Mouse (Mus musculus) stomach, embryonic 16.5 days (tissue): ENCODE data around the gene Clec10a. TPM values are rescaled to one million over a fixed set of nuclear protein-coding genes. Genes with fewer than 3 reads are reported as not detected.

ENCODE experiments used
- ATAC-seq: fragments of 200-750 bp; cut with Nextera tagmentation; 2 replicates; pipeline ENCODE4 v1.8.0; 2017; ENCODE audit warnings: moderate number of reproducible peaks, moderate TSS enrichment; ENCODE audit not compliant: insufficient read depth, low FRiP score
- H3K27ac ChIP-seq: fragments of 300-500 bp; sonication (generic); 2 replicates; pipeline ENCODE4 v1.5.1; 2014; ENCODE audit warnings: low read length
- H3K27me3 ChIP-seq: fragments of 300-500 bp; sonication (generic); 2 replicates; pipeline ENCODE4 v1.6.1; 2014; ENCODE audit warnings: low read length, control low read depth, mixed read lengths; ENCODE audit not compliant: control insufficient read depth, insufficient read depth
- H3K36me3 ChIP-seq: fragments of 300-500 bp; sonication (generic); 2 replicates; pipeline ENCODE4 v1.6.1; 2014; ENCODE audit warnings: low read length; ENCODE audit not compliant: control insufficient read depth, insufficient read depth
- H3K4me1 ChIP-seq: fragments of 300-500 bp; sonication (generic); 2 replicates; pipeline ENCODE4 v1.6.1; 2014; ENCODE audit warnings: low read length, control low read depth, mixed read lengths; ENCODE audit not compliant: control insufficient read depth, insufficient read depth
- H3K4me2 ChIP-seq: fragments of 300-500 bp; sonication (generic); 2 replicates; pipeline ENCODE4 v1.6.1; 2014; ENCODE audit warnings: low read depth, low read length, mixed read lengths
- H3K4me3 ChIP-seq: fragments of 300-500 bp; sonication (generic); replicated peaks from 2 replicates; pipeline ENCODE4 v1.5.1; 2014; ENCODE audit warnings: mild to moderate bottlenecking, low read length
- H3K9ac ChIP-seq: fragments of 300-500 bp; sonication (generic); 2 replicates; pipeline ENCODE4 v1.6.1; 2014; ENCODE audit warnings: low read length
- H3K9me3 ChIP-seq: fragments of 300-500 bp; sonication (generic); replicated peaks from 2 replicates; pipeline ENCODE4 v1.6.1; 2016; ENCODE audit warnings: low read length, control low read depth; ENCODE audit not compliant: control insufficient read depth
- WGBS: fragments of 180-500 bp; shearing (Covaris S2); extraction: QIAGEN DNeasy Blood & Tissue Kit; methylation state at CpG from one replicate; pipeline ENCODE4 v1.1.7; 2014; 5-methylcytosine and 5-hydroxymethylcytosine counted together
- polyA plus RNA-seq: library from polyadenylated mRNA; unstranded; fragments of >200 nt; fragmentation: Nextera tagmentation; extraction: Ambion mirVana; gene quantifications from 2 replicates; pipeline ENCODE4 v1.2.1, GENCODE M21; 2015

The Clec10a gene
- polyA plus RNA-seq, 1 experiment from 2014 or later: 1.3 TPM

GRCm38 (mm10) chr11:70177647-70178046 lies 21.6 kb downstream of the Clec10a start:
- no peaks in the 10 kb centered on the region for H3K9me3 ChIP-seq
- ATAC-seq: no peak
- 75% methylated on average over 8 of the region's 8 CpGs for WGBS
- no peak overlapping the region for H3K4me3 ChIP-seq
- H3K4me1 ChIP-seq: no peaks in the 10 kb centered on the region
- no peak overlapping the region for H3K9ac ChIP-seq
- no peak overlapping the region for H3K4me2 ChIP-seq
- H3K27ac ChIP-seq: no peak overlapping the region
- no peaks in the 10 kb centered on the region for H3K36me3 ChIP-seq
- H3K27me3 ChIP-seq: no peaks in the 10 kb centered on the region

DNA sequence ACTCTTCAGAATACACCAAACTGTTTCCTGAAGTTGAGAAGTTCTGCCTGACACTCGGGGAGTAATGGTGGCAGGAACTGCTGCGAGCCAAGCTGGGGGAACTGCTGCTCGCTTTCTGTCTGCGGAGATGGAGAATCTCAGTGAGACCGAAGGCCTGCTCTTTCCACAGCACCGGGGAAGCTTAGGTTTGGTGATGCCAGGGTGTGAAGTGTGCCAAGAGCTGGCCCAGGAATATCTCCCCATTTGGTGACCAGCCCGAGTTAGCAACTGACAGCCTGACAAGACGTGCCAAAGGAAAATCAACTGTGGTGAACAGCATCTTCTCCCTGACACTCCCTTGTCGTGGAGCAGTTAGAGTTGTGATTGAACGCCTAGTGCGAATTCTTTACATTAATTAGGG lies 22.3 kb downstream of the Clec10a start:
- Histone ChIP-seq H3K4me3 (no peak overlapping the region), H3K27me3 (no peaks in the 10 kb centered on the region), H3K4me1 (no peaks in the 10 kb centered on the region), H3K9me3 (no peaks in the 10 kb centered on the region), H3K4me2 (no peak overlapping the region), H3K9ac (no peak overlapping the region), H3K27ac (no peak overlapping the region), H3K36me3 (no peaks in the 10 kb centered on the region)
- WGBS: 82% methylated on average over 11 of the region's 11 CpGs
- no peak for ATAC-seq

GRCm38 (mm10) chr11:70178756-70179155 lies 22.8 kb downstream of the Clec10a start:
- WGBS: 78% methylated on average over 11 of the region's 11 CpGs
- no peak for ATAC-seq
- H3K27ac ChIP-seq: no peak overlapping the region
- no peak overlapping the region for H3K4me2 ChIP-seq
- no peaks in the 10 kb centered on the region for H3K27me3 ChIP-seq
- H3K4me1 ChIP-seq: no peaks in the 10 kb centered on the region
- no peak overlapping the region for H3K4me3 ChIP-seq
- H3K9ac ChIP-seq: no peak overlapping the region
- H3K36me3 ChIP-seq: no peaks in the 10 kb centered on the region
- no peaks in the 10 kb centered on the region for H3K9me3 ChIP-seq

DNA sequence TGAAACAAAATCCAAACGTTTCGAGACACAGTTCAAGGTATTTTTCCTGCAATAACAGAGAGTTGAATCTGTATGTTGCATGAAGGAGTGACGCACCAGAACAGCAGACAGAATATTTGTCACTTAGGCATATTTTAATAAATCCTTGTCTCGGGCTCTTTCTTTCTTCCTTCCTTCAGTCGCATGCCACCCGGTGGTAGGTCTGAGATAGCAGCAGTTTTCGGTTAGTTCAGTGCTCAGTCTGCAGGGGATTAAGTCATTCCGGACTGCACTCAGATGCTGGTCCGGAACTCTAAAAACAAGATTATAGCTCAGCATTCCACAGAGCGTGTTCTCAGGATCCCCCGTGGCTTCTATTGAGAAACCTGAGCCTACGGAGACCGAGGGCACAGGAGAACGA lies 23.4 kb downstream of the Clec10a start:
- Histone ChIP-seq H3K9ac (no peak overlapping the region), H3K4me1 (no peaks in the 10 kb centered on the region), H3K4me3 (no peak overlapping the region), H3K27ac (no peak overlapping the region), H3K9me3 (no peaks in the 10 kb centered on the region), H3K36me3 (no peaks in the 10 kb centered on the region), H3K4me2 (no peak overlapping the region), H3K27me3 (no peaks in the 10 kb centered on the region)
- no peak for ATAC-seq
- WGBS: 32% methylated on average over 14 of the region's 14 CpGs

DNA sequence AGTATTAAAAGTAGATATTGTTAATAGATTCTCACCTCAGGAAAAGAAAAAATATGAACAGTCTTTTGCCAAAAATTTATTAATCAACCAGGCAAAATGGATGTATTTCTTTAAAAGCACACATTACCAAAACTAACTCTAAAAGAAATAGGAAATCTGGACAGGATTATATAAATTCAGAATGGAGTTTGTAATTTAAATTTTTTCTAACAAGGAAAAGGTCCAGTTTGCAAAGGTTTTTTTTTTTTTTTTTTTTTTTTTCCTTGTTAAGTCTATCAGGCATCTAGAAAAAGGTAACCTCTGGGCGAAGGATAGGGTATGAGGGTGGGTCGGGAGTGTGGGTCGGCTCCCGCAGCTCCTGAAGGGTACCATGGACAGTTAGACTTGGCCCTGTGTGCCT lies 24.5 kb downstream of the Clec10a start:
- Histone ChIP-seq H3K4me3 (no peak overlapping the region), H3K9ac (no peak overlapping the region), H3K27ac (no peak overlapping the region), H3K4me1 (no peaks in the 10 kb centered on the region), H3K9me3 (no peaks in the 10 kb centered on the region), H3K27me3 (no peaks in the 10 kb centered on the region), H3K36me3 (no peaks in the 10 kb centered on the region), H3K4me2 (no peak overlapping the region)
- WGBS: 90% methylated on average over 4 of the region's 4 CpGs
- no peak for ATAC-seq

- Histone ChIP-seq H3K4me3 (no peak overlapping the region), H3K4me1 (no peaks in the 10 kb centered on the region), H3K9ac (no peak overlapping the region), H3K9me3 (no peaks in the 10 kb centered on the region), H3K27ac (no peak overlapping the region), H3K4me2 (no peak overlapping the region), H3K27me3 (no peaks in the 10 kb centered on the region), H3K36me3 (no peaks in the 10 kb centered on the region)
- 54% methylated on average over 7 of the region's 7 CpGs for WGBS
- no peak for ATAC-seq
These were observed 29.1 kb downstream of the Clec10a start for GRCm38 (mm10) chr11:70185120-70185519.

GRCm38 (mm10) chr11:70189319-70190134 lies 33.5 kb downstream of the Clec10a start:
- Histone ChIP-seq H3K27me3 (no peaks in the 10 kb centered on the region), H3K36me3 (no peaks in the 10 kb centered on the region), H3K9me3 (no peaks in the 10 kb centered on the region), H3K9ac (no peak overlapping the region), H3K27ac (peak overlapping the region; percentile 83), H3K4me3 (no peak overlapping the region), H3K4me1 (peaks cover 6% of the 10 kb centered on the region), H3K4me2 (no peak overlapping the region)
- 76% methylated on average over 28 of the region's 28 CpGs for WGBS
- no peak for ATAC-seq

DNA sequence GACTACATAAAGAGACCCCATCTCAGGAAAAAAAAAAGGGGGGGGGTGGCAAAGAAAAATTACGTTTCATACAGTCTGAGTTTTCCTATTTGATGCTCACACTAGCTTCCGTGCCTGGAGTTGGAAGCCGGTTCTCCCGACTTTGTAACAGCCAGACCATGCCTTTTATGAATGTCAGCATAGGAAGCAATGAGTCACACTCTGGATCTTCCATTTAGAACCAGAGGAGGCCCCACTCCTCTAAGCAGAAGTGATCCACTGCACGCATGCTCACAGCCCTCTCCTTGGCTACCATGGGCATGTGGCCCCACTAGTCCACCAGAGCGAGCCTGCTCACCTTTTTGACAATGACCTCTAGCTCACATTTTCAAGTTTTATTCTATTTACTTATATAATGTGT lies 35.2 kb downstream of the Clec10a start:
- Histone ChIP-seq H3K4me2 (no peak overlapping the region), H3K9me3 (no peaks in the 10 kb centered on the region), H3K4me3 (no peak overlapping the region), H3K27me3 (no peaks in the 10 kb centered on the region), H3K9ac (no peak overlapping the region), H3K36me3 (no peaks in the 10 kb centered on the region), H3K27ac (no peak overlapping the region), H3K4me1 (peaks cover 6% of the 10 kb centered on the region)
- ATAC-seq: no peak
- 75% methylated on average over 6 of the region's 6 CpGs for WGBS

GRCm38 (mm10) chr11:70192157-70192556 lies 36.2 kb downstream of the Clec10a start:
- no peaks in the 10 kb centered on the region for H3K27me3 ChIP-seq
- no peak overlapping the region for H3K27ac ChIP-seq
- no peak for ATAC-seq
- no peaks in the 10 kb centered on the region for H3K9me3 ChIP-seq
- no peak overlapping the region for H3K9ac ChIP-seq
- no peak overlapping the region for H3K4me3 ChIP-seq
- no peak overlapping the region for H3K4me2 ChIP-seq
- no peaks in the 10 kb centered on the region for H3K36me3 ChIP-seq
- WGBS: 80% methylated on average over 4 of the region's 4 CpGs
- H3K4me1 ChIP-seq: peaks cover 6% of the 10 kb centered on the region
